Mouse (Mus musculus): ENCODE measurements around the gene Ggnbp2.

DNA sequence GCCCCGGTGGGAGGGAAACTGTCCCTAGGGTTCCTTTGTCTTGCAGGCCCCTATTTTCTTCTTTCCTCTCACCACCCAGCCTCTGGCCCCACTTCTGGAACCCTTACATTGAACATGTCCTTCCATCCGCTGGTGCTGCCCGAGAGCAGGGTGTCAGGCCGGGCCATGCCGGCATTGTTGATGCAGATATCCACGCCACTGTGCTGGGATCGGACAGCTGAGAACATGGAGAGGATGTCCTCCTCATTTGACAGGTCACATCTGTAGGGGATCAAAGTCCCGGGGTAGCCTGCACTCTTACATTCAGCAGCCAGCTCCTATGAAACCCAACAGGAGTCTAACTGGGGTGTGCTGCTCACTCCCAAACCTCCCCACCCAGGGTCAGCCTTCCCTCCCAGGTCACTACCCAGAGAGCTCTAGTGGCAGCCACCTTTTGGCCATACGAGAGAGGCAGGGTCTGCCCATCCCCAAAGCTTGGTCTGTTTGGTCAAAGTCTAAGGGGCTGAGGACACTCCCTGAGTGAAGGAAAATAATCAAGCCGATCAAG is 45.3 kb downstream of the Ggnbp2 start:
- TF ChIP-seq POLR2A (IDR thresholded peaks at IDR 0.05; ENCODE audit: borderline replicate concordance, extremely low read depth, low read depth, low read length) (no peak), CTCF (IDR thresholded peaks at IDR 0.05; ENCODE audit: insufficient read depth, low read length) (no peak)
